Mouse (Mus musculus) adrenal gland, adult 2 months (tissue): ENCODE results near the gene Prr22. TPM values are rescaled to one million over a fixed set of nuclear protein-coding genes. Genes with fewer than 3 reads are reported as not detected.

Experiments
- DNase-seq: peaks from one replicate; pipeline ENCODE4 v3.0.0; 2021
- polyA plus RNA-seq: library from polyadenylated mRNA; depleted of rRNA; stranded (reverse); fragments of >200 nt; gene quantifications from 2 replicates; pipeline ENCODE4 v1.2.3, GENCODE M21; 2012; rRNA removed
- total RNA-seq, 2 experiments: library from RNA; stranded (reverse); gene quantifications; 2 replicates each; pipeline ENCODE4 v1.2.3; 2021

The Prr22 gene
- total and polyA plus RNA-seq, 3 experiments: 0.43 to 4.7 (median 0.73) TPM

DNA sequence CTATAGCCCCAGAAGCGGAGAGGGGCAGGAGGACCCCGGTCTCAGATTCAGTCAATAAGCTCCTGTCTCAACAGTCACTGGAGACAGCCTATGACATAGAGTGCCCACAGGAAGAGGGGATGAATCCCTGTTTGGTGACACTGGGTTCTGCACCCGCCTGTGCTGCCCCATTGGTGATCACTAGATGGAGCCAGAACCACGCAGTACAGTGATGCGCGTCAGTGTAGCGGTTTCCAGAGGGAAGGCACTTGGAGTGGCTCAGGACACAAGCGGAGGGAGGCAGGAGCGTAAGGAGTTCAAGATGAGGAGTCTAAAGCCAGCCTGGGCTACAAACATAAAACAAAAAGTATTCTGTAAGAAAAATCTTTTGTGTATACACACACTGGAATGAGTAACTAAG, 38.5 kb downstream of the Prr22 start:
- DNase-seq: peak; percentile 88

DNA sequence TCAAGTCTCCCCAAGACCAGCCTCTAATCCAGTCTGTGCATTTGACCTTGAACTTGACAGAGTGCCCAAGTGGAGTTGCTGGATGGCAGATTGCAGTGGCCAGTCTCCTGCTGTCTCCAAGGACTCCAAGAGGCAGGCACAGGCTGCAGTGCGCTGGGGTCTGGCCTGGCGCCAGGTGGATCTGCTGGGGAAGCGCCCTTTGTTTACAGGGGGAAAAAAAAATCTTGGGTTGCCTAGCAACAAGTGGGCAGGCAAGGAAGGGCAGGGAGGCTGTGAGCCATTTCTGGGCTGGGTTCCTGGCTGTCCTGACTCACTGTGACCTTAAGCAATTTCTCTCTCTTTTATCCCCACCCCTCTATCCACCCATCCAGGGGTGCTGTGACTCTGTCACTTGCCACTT, 40.2 kb downstream of the Prr22 start:
- peak; percentile 98 for DNase-seq

DNA sequence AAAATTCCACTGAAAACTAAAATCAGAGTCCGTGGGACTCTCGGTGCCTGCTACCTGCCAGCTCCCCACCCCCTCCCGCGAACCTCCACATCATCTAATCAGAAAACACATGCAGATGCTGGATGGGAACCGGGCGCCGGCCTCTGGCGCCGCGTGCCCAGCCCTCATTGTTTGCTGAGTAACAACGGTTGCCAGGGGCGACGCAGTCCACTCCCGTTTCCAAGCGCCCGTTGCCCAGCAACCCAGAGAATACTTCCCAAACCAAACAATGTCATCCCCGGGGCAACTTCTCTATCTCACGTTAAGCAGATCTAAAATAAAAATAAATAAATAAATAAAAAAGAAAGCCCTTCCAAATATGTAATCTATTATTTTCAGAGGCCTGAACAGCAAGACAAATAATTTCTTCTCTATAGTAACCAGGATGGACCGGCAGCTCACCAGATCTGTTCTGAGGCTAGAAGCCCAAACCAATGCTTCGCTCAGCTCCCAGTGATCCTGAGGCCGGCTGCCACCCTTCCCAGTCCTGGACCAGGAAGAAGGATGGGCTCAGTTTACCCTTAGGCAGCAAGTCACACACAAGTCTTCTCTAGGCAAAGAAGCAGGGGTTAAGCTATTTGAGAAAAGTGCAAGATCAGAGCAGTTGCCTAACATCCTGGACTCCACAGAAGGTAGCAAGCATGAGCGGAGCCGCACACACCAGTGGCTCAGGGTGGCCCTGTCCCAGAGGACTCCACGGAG, 44.4 kb downstream of the Prr22 start:
- DNase-seq: peak; percentile 81

DNA sequence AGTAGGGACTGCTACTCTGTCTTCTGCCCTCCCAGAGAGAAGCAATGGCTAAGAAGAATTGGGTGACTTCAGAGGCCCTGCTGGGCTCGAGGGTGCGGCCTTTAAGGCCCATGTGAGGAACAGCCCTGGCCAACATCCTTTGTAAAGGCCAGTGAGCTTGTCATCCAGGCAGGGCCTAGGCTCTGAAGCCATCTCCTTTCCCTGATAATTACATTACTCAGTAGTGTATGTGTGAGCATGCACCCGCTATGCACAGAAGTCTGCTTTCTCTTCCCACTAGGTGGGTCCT, 45.0 kb downstream of the Prr22 start:
- no peak for DNase-seq

DNA sequence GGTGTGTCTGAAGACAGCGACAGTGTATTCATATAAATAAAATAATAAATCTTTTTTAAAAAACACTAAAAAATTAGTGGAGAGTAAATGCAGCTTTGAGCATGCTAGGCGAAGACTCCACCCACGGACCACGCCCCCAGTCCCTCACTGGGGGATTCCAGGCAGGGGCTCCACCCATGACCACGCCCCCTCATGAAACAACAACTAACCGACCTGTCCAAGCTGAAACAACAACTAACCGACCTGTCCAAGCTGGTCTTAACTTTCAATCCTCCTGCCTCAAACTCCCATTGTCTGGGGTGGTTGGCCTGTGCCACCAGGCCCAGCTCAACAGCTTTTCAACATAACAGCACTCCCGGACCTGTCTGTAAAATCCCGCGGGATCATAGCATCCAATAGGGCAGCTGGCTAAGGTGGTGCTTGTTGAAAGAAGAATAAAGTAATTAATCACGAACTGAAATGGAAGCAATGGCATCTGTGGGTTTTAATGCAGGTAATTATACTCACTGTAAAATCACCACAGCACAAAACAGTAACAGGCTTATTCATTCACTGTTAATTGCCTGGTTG, 48.1 kb downstream of the Prr22 start:
- no peak for DNase-seq

DNA sequence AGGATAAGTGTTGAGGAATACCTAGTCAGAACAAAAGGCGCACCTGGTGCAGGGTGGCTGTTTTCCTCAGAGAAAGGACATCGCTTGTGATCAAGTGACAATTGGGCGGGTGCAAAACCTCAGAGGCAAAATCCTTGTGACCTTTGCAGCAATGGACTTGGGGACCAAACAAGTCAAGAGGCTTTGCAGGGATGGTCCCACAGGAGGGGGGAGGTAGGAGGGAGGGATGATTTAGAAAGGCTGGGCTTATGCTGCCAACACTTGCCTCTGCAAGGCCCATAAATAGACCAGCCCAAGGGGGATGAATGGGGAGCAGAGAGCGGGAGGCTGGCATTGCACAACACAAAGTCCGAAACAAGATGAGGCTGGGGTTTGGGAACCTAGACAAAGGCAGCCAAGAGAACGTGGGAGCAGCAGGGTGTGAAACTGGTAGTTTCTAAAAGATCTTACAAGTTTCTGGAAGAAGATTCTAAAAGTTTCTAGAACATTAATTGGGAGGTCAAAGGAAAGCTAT, 49.0 kb downstream of the Prr22 start:
- peak; percentile 26 for DNase-seq

DNA sequence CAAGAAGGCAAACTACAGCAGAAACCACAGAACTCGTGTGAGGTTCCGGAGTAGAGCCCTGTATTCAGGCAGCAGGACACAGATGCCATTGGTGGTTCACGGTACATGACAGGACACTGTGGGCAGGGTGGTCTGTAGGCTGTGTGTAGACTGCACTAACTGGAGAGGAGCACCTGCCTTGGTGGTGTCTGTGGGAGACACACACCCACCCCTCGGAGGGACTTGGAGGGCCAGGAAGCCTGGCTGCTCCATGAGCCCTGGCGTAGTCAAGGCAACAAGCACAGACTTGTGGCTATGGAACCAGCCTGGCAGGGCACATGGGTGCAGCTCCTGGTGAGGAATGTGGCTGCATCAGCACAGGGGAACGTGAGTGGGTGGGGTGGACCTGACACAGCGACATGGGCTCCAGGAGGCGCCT, 49.7 kb downstream of the Prr22 start:
- DNase-seq: no peak

Other genes starting within 250 kb of the Prr22 start
- under 1 TPM; 0.31 to 0.98 TPM for gene Gm20219, start 215.9 kb upstream of the Prr22 start, total RNA-seq
- 2.6 and 3.0 TPM in 2 replicates for gene Gm20219, start 215.9 kb upstream of the Prr22 start, polyA plus RNA-seq
- 100 to 1,000 TPM in 1 of 2 experiments, 10 to 100 TPM in 1; 82.8 to 119 TPM for gene Safb2, start 185.7 kb upstream of the Prr22 start, total RNA-seq
- gene Safb2, start 185.7 kb upstream of the Prr22 start, polyA plus RNA-seq: 65.4 and 89.2 TPM in 2 replicates
- gene Safb, start 185.4 kb upstream of the Prr22 start, total RNA-seq: 100 to 1,000 TPM in 1 of 2 experiments, 10 to 100 TPM in 1; 87.4 to 126 TPM
- gene Safb, start 185.4 kb upstream of the Prr22 start, polyA plus RNA-seq: 77.8 and 121 TPM in 2 replicates
- gene 2410015M20Rik, start 160.5 kb upstream of the Prr22 start, total RNA-seq: 100 to 1,000 TPM; 317 to 361 TPM
- gene 2410015M20Rik, start 160.5 kb upstream of the Prr22 start, polyA plus RNA-seq: 98.0 and 117 TPM in 2 replicates
- 100 to 1,000 TPM; 720 to 828 TPM for gene Rpl36, start 156.8 kb upstream of the Prr22 start, total RNA-seq
- 1,273 and 1,721 TPM in 2 replicates for gene Rpl36, start 156.8 kb upstream of the Prr22 start, polyA plus RNA-seq
- 100 to 1,000 TPM; 549 to 571 TPM for gene Lonp1, start 143.4 kb upstream of the Prr22 start, total RNA-seq
- gene Lonp1, start 143.4 kb upstream of the Prr22 start, polyA plus RNA-seq: 447 and 560 TPM in 2 replicates
- 1 to 10 TPM; 1.1 to 6.6 TPM for gene Catsperd, start 142.1 kb upstream of the Prr22 start, total RNA-seq
- 1.4 and 1.9 TPM in 2 replicates for gene Catsperd, start 142.1 kb upstream of the Prr22 start, polyA plus RNA-seq
- 10 to 100 TPM; 64.3 to 77.8 TPM for gene Ranbp3, start 97.0 kb upstream of the Prr22 start, total RNA-seq
- gene Ranbp3, start 97.0 kb upstream of the Prr22 start, polyA plus RNA-seq: 82.4 and 97.1 TPM in 2 replicates
- gene Ndufa11, start 52.5 kb upstream of the Prr22 start, total RNA-seq: 100 to 1,000 TPM; 263 to 339 TPM
- gene Ndufa11, start 52.5 kb upstream of the Prr22 start, polyA plus RNA-seq: 862 and 877 TPM in 2 replicates
- gene Vmac, start 52.2 kb upstream of the Prr22 start, total RNA-seq: 10 to 100 TPM; 26.8 to 31.6 TPM
- gene Vmac, start 52.2 kb upstream of the Prr22 start, polyA plus RNA-seq: 50.2 and 57.3 TPM in 2 replicates
- 1 to 10 TPM; 3.2 to 3.9 TPM for gene Nrtn, start 12.7 kb upstream of the Prr22 start, total RNA-seq
- 53.9 and 64.0 TPM in 2 replicates for gene Nrtn, start 12.7 kb upstream of the Prr22 start, polyA plus RNA-seq
- 10 to 100 TPM; 30.0 to 36.2 TPM for gene Dus3l, start 5.5 kb upstream of the Prr22 start, total RNA-seq
- gene Dus3l, start 5.5 kb upstream of the Prr22 start, polyA plus RNA-seq: 104 and 121 TPM in 2 replicates
- gene Rfx2, start 60.8 kb downstream of the Prr22 start, total RNA-seq: 1 to 10 TPM; 5.7 to 7.8 TPM
- gene Rfx2, start 60.8 kb downstream of the Prr22 start, polyA plus RNA-seq: 12.3 and 13.4 TPM in 2 replicates
- gene Acsbg2, start 104.2 kb downstream of the Prr22 start, total RNA-seq: under 1 TPM; 0.20 to 0.59 TPM
- 0.09 and 0.11 TPM in 2 replicates for gene Acsbg2, start 104.2 kb downstream of the Prr22 start, polyA plus RNA-seq
- gene 1700061G19Rik, start 105.2 kb downstream of the Prr22 start, total RNA-seq: 1 to 10 TPM; 2.7 to 5.1 TPM
- 0.07 and 0.13 TPM in 2 replicates for gene 1700061G19Rik, start 105.2 kb downstream of the Prr22 start, polyA plus RNA-seq
- 10 to 100 TPM; 32.9 to 46.8 TPM for gene Mllt1, start 165.2 kb downstream of the Prr22 start, total RNA-seq
- gene Mllt1, start 165.2 kb downstream of the Prr22 start, polyA plus RNA-seq: 54.8 and 55.0 TPM in 2 replicates
- gene Acer1, start 211.9 kb downstream of the Prr22 start, total RNA-seq: under 1 TPM in 1 of 2 experiments, not detected in 1; 0.23 TPM
- 0.42 and 0.51 TPM in 2 replicates for gene Acer1, start 211.9 kb downstream of the Prr22 start, polyA plus RNA-seq
- gene Clpp, start 220.1 kb downstream of the Prr22 start, total RNA-seq: 100 to 1,000 TPM; 118 to 140 TPM
- gene Clpp, start 220.1 kb downstream of the Prr22 start, polyA plus RNA-seq: 378 and 412 TPM in 2 replicates
- gene Alkbh7, start 227.1 kb downstream of the Prr22 start, total RNA-seq: 10 to 100 TPM; 58.3 to 81.0 TPM
- 182 and 186 TPM in 2 replicates for gene Alkbh7, start 227.1 kb downstream of the Prr22 start, polyA plus RNA-seq
- not detected for gene Pspn, start 229.8 kb downstream of the Prr22 start, total RNA-seq
- gene Pspn, start 229.8 kb downstream of the Prr22 start, polyA plus RNA-seq: 1.9 TPM in 2 replicates
- gene Gtf2f1, start 241.0 kb downstream of the Prr22 start, total RNA-seq: 10 to 100 TPM; 55.8 to 57.3 TPM
- 23.8 and 28.5 TPM in 2 replicates for gene Gtf2f1, start 241.0 kb downstream of the Prr22 start, polyA plus RNA-seq
- not detected for gene Gm17949, start 241.2 kb downstream of the Prr22 start, total RNA-seq
- gene Gm17949, start 241.2 kb downstream of the Prr22 start, polyA plus RNA-seq: not detected in 2 replicates